Mouse (Mus musculus) myocyte (in vitro differentiated cells): ENCODE data around the gene Gzmd. TPM values are rescaled to one million over a fixed set of nuclear protein-coding genes. Genes with fewer than 3 reads are reported as not detected.
"Not testable (repeated sequence)": the region's sequence is repeated elsewhere in the genome, so short reads cannot be mapped to it uniquely, and the experiment has no call there.

Source experiments
- H3K27me3 ChIP-seq: one replicate; pipeline ENCODE4 v1.6.1; 2011; ENCODE audit not compliant: control insufficient read depth, insufficient read depth, insufficient read length
- H3K36me3 ChIP-seq: one replicate; pipeline ENCODE4 v1.6.1; 2011; ENCODE audit not compliant: control insufficient read depth, insufficient read depth
- H3K4me2 ChIP-seq: one replicate; pipeline ENCODE4 v1.6.1; 2011; ENCODE audit warnings: low read depth, control low read depth
- H3K4me3 ChIP-seq: one replicate; pipeline ENCODE4 v1.5.1; 2011; ENCODE audit warnings: mild to moderate bottlenecking, control low read depth, moderate library complexity
- H3K79me2 ChIP-seq: one replicate; pipeline ENCODE4 v1.6.1; 2011; ENCODE audit not compliant: control insufficient read depth, insufficient read depth
- H3ac ChIP-seq: one replicate; pipeline ENCODE4 v1.6.1; 2011; ENCODE audit not compliant: control insufficient read depth, insufficient read length
- CEBPB ChIP-seq: IDR thresholded peaks from 2 replicates; pipeline ENCODE4 v1.6.1; 2011; ENCODE audit warnings: mild to moderate bottlenecking, moderate library complexity; ENCODE audit not compliant: poor library complexity, insufficient read depth, severe bottlenecking
- E2F4 ChIP-seq: IDR thresholded peaks from one replicate; pipeline ENCODE4 v1.6.1; 2011; ENCODE audit warnings: mild to moderate bottlenecking, control low read depth, moderate library complexity; ENCODE audit not compliant: insufficient read depth
- MAX ChIP-seq: IDR thresholded peaks from one replicate; pipeline ENCODE4 v1.6.1; 2011; ENCODE audit warnings: low read depth, mild to moderate bottlenecking, control low read depth
- MYOD1 ChIP-seq, 3 experiments: IDR thresholded peaks; one replicate each; pipeline ENCODE4 v1.6.1; 2011; ENCODE audit warnings: control low read depth in 2 of 3, low read depth in 2 of 3, mild to moderate bottlenecking in 2 of 3, moderate library complexity in 1 of 3; ENCODE audit not compliant: insufficient read length in 2 of 3, control insufficient read depth in 1 of 3
- MYOG ChIP-seq, 3 experiments: IDR thresholded peaks; one replicate each; pipeline ENCODE4 v1.6.1; 2011; ENCODE audit warnings: control low read depth in 2 of 3, low read depth in 2 of 3, mild to moderate bottlenecking in 2 of 3; ENCODE audit not compliant: insufficient read length in 2 of 3, control insufficient read depth in 1 of 3, insufficient read depth in 1 of 3
- POLR2A ChIP-seq: IDR thresholded peaks from one replicate; pipeline ENCODE4 v1.6.1; 2011; ENCODE audit warnings: low read depth, mild to moderate bottlenecking, control low read depth, moderate library complexity; ENCODE audit not compliant: insufficient read length
- POLR2AphosphoS2 ChIP-seq: IDR thresholded peaks from one replicate; pipeline ENCODE4 v1.6.1; 2011; ENCODE audit warnings: low read depth, control low read depth; ENCODE audit not compliant: insufficient read length
- REST ChIP-seq: IDR thresholded peaks from one replicate; pipeline ENCODE4 v1.6.1; 2011; ENCODE audit warnings: mild to moderate bottlenecking, control low read depth, moderate library complexity; ENCODE audit not compliant: insufficient read depth, insufficient read length
- SRF ChIP-seq: IDR thresholded peaks from one replicate; pipeline ENCODE4 v1.6.1; 2011; ENCODE audit warnings: low read depth; ENCODE audit not compliant: control insufficient read depth, insufficient read length
- TCF12 ChIP-seq: IDR thresholded peaks from one replicate; pipeline ENCODE4 v1.6.1; 2011; ENCODE audit warnings: mild to moderate bottlenecking, control low read depth; ENCODE audit not compliant: poor library complexity, insufficient read depth, severe bottlenecking
- TCF3 ChIP-seq: IDR thresholded peaks from one replicate; pipeline ENCODE4 v1.6.1; 2011; ENCODE audit warnings: low read depth, control low read depth; ENCODE audit not compliant: insufficient read length
- USF1 ChIP-seq: IDR thresholded peaks from one replicate; pipeline ENCODE4 v1.6.1; 2011; ENCODE audit warnings: low read depth, mild to moderate bottlenecking, control low read depth, moderate library complexity
- polyA plus RNA-seq: library from polyadenylated mRNA; unstranded; fragments of >200 nt; fragmentation: generic; extraction: Trizol; gene quantifications from one replicate; pipeline ENCODE4 v1.2.1, GENCODE M21; 2012; ENCODE audit warnings: missing spikeins

Gzmd gene
- polyA plus RNA-seq, 1 experiment, result 0.05 TPM

- no peak overlapping the region for H3K4me3 ChIP-seq
- TF ChIP-seq CEBPB, result no peak
- no peak for TF ChIP-seq REST
- no peak for TF ChIP-seq MAX
- TF ChIP-seq TCF3, result no peak
- TF ChIP-seq MYOG (IDR thresholded peaks at IDR 0.05; ENCODE audit: control insufficient read depth in 1 of 3, insufficient read depth in 1 of 3, insufficient read length in 2 of 3, low read depth in 2 of 3), result no peak
- TF ChIP-seq POLR2A, result no peak
- TF ChIP-seq TCF12, result no peak
- TF ChIP-seq E2F4, result no peak
- TF ChIP-seq MYOD1 (IDR thresholded peaks at IDR 0.05; ENCODE audit: control insufficient read depth in 1 of 3, insufficient read length in 2 of 3, low read depth in 2 of 3), result no peak
- no peak for TF ChIP-seq USF1
- TF ChIP-seq SRF, result no peak
- H3ac ChIP-seq, result no peak overlapping the region
- no peaks in the 10 kb centered on the region for H3K36me3 ChIP-seq
- H3K79me2 ChIP-seq, result no peaks in the 10 kb centered on the region
- H3K4me2 ChIP-seq, result no peak overlapping the region
- no peaks in the 10 kb centered on the region for H3K27me3 ChIP-seq
Observed at GRCm38 (mm10) chr14:56123516-56123915, 8.9 kb downstream of the Gzmd start.

- H3K4me3 ChIP-seq, result no peak within 1 kb of the TSS
- TF ChIP-seq POLR2A (no peak), MYOD1 (IDR thresholded peaks at IDR 0.05; ENCODE audit: control insufficient read depth in 1 of 3, insufficient read length in 2 of 3, low read depth in 2 of 3) (no peak), SRF (no peak), TCF3 (no peak), E2F4 (no peak), MAX (no peak), REST (no peak), TCF12 (no peak), CEBPB (no peak), POLR2AphosphoS2 (no peak), USF1 (no peak), MYOG (IDR thresholded peaks at IDR 0.05; ENCODE audit: control insufficient read depth in 1 of 3, insufficient read depth in 1 of 3, insufficient read length in 2 of 3, low read depth in 2 of 3) (no peak)
- H3K36me3 ChIP-seq, result no peaks in the 10 kb centered on the region
- no peak within 1 kb of the TSS for H3ac ChIP-seq
- no peak within 1 kb of the TSS for H3K4me2 ChIP-seq
- H3K79me2 ChIP-seq, result no peaks in the 10 kb centered on the region
- no peaks in the 10 kb centered on the region for H3K27me3 ChIP-seq
Observed at GRCm38 (mm10) chr14:56120525-56120924, 11.9 kb downstream of the Gzmd start, which contains the start of gene Gzme. Gene Gzme (minus strand): TSS chr14:56120625.

- not testable (repeated sequence) for H3ac ChIP-seq, H3K4me3 ChIP-seq, H3K4me2 ChIP-seq, H3K36me3 ChIP-seq, H3K27me3 ChIP-seq, H3K79me2 ChIP-seq
Observed at GRCm38 (mm10) chr14:56115531-56116310, 16.7 kb downstream of the Gzmd start.

GRCm38 (mm10) chr14:56105447-56106180 lies 26.8 kb downstream of the Gzmd start:
- TF ChIP-seq MYOG (IDR thresholded peaks at IDR 0.05; ENCODE audit: control insufficient read depth in 1 of 3, insufficient read depth in 1 of 3, insufficient read length in 2 of 3, low read depth in 2 of 3) (no peak), MYOD1 (IDR thresholded peaks at IDR 0.05; ENCODE audit: control insufficient read depth in 1 of 3, insufficient read length in 2 of 3, low read depth in 2 of 3) (peak in 1 of 3 experiments; percentile 12)
- H3ac ChIP-seq, result no peak overlapping the region
- no peaks in the 10 kb centered on the region for H3K27me3 ChIP-seq
- no peaks in the 10 kb centered on the region for H3K36me3 ChIP-seq
- peak overlapping the region; percentile 42 for H3K4me2 ChIP-seq
- no peak overlapping the region for H3K4me3 ChIP-seq
- no peaks in the 10 kb centered on the region for H3K79me2 ChIP-seq

- Histone ChIP-seq H3ac (no peak overlapping the region), H3K4me3 (no peak overlapping the region), H3K27me3 (no peaks in the 10 kb centered on the region), H3K79me2 (no peaks in the 10 kb centered on the region), H3K36me3 (no peaks in the 10 kb centered on the region), H3K4me2 (no peak overlapping the region)
- TF ChIP-seq MAX (no peak), CEBPB (no peak), REST (no peak), TCF3 (no peak), E2F4 (no peak), MYOG (IDR thresholded peaks at IDR 0.05; ENCODE audit: control insufficient read depth in 1 of 3, insufficient read depth in 1 of 3, insufficient read length in 2 of 3, low read depth in 2 of 3) (no peak), MYOD1 (IDR thresholded peaks at IDR 0.05; ENCODE audit: control insufficient read depth in 1 of 3, insufficient read length in 2 of 3, low read depth in 2 of 3) (no peak), SRF (no peak), USF1 (no peak), POLR2AphosphoS2 (no peak), POLR2A (no peak), TCF12 (no peak)
Observed at GRCm38 (mm10) chr14:56105016-56105415, 27.4 kb downstream of the Gzmd start.
